Mouse (Mus musculus) limb, embryonic 12.5 days (tissue): ENCODE results near the gene Nptn. TPM values are rescaled to one million over a fixed set of nuclear protein-coding genes. Genes with fewer than 3 reads are reported as not detected.

Source experiments
- ATAC-seq: fragments of 200-750 bp; cut with Nextera tagmentation; 2 replicates; pipeline ENCODE4 v1.8.0; 2017; ENCODE audit warnings: low read depth, moderate TSS enrichment; ENCODE audit not compliant: insufficient number of reproducible peaks, insufficient read depth, low FRiP score, low TSS enrichment
- H3K27ac ChIP-seq: fragments of 300-500 bp; sonication (generic); 2 replicates; pipeline ENCODE4 v1.5.1; 2016; ENCODE audit warnings: mild to moderate bottlenecking, moderate library complexity
- H3K27me3 ChIP-seq: fragments of 300-500 bp; sonication (generic); 2 replicates; pipeline ENCODE4 v1.6.1; 2016; ENCODE audit warnings: mild to moderate bottlenecking, moderate library complexity
- H3K36me3 ChIP-seq: fragments of 300-500 bp; sonication (generic); 2 replicates; pipeline ENCODE4 v1.6.1; 2016; ENCODE audit warnings: mild to moderate bottlenecking, moderate library complexity
- H3K4me1 ChIP-seq: fragments of 300-500 bp; sonication (generic); replicated peaks from 2 replicates; pipeline ENCODE4 v1.6.1; 2016
- H3K4me2 ChIP-seq: fragments of 300-500 bp; sonication (generic); 2 replicates; pipeline ENCODE4 v1.6.1; 2016; ENCODE audit warnings: mild to moderate bottlenecking, moderate library complexity
- H3K4me3 ChIP-seq: fragments of 300-500 bp; sonication (generic); replicated peaks from 2 replicates; pipeline ENCODE4 v1.5.1; 2016; ENCODE audit warnings: mild to moderate bottlenecking
- H3K9ac ChIP-seq: fragments of 300-500 bp; sonication (generic); replicated peaks from 2 replicates; pipeline ENCODE4 v1.6.1; 2016; ENCODE audit warnings: mild to moderate bottlenecking, moderate library complexity
- H3K9me3 ChIP-seq: fragments of 300-500 bp; sonication (generic); 2 replicates; pipeline ENCODE4 v1.6.1; 2016; ENCODE audit warnings: mild to moderate bottlenecking, moderate library complexity
- WGBS: fragments of 180-500 bp; shearing (Covaris S2); methylation state at CpG from one replicate; pipeline ENCODE4 v1.1.7; 2016; 5-methylcytosine and 5-hydroxymethylcytosine counted together
- polyA plus RNA-seq: library from polyadenylated mRNA; unstranded; fragments of >200 nt; fragmentation: Nextera tagmentation; extraction: Ambion mirVana; gene quantifications from 2 replicates; pipeline ENCODE4 v1.2.1, GENCODE M21; 2016

The Nptn gene
- polyA plus RNA-seq, 1 experiment from 2014 or later = 64.5 TPM

DNA sequence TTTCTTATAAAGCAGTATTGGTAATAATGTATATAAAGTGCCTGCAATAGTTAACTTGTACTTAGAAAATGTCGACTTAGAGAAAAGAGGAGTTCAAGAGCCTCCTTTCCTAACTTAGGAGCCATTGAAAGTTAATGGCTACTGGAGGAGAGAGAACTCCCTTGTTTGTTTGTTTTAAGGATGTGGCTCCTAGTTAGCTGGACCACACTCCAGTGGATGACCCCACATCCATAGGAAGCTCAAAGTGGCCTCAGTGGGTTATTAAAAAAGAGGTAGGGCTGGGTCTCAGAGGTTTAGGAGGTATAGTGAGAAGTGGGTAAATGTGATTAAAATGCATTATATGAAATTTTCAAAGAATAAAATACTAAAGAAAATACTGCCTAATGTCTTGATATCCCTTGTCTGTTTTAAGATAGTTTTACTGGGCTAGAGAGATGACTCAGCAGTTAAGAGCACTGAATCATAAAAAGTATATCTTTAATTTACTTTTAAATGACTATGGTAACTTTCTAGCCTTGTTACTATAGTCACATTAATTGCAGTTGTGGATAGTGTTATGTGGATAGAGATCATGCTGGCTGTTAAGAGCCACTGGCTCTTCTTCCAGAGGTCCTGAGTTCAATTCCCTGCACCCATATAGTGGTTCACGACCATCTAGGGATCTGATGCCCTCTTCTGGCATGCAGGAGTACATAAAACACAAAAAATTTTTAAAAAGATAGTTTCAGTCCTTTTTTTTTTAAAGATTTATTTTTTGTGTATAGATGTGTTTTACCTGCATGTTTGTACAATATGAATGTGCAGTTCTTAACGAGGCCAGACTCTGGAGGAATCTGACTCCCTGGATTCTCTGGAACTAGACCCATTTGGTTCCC lies 33.3 kb downstream of the Nptn start:
- no peak overlapping the region for H3K4me2 ChIP-seq
- 69% methylated on average over 3 of the region's 3 CpGs for WGBS
- H3K4me1 ChIP-seq = 0 out of 2 replicates have a peak, but pooled peaks cover 3% of the 10 kb centered on the region
- no peaks in the 10 kb centered on the region for H3K9me3 ChIP-seq
- H3K27me3 ChIP-seq = no peaks in the 10 kb centered on the region
- no peak overlapping the region for H3K9ac ChIP-seq
- no peaks in the 10 kb centered on the region for H3K36me3 ChIP-seq
- no peak overlapping the region for H3K27ac ChIP-seq
- H3K4me3 ChIP-seq = no peak overlapping the region
- ATAC-seq = no peak

DNA sequence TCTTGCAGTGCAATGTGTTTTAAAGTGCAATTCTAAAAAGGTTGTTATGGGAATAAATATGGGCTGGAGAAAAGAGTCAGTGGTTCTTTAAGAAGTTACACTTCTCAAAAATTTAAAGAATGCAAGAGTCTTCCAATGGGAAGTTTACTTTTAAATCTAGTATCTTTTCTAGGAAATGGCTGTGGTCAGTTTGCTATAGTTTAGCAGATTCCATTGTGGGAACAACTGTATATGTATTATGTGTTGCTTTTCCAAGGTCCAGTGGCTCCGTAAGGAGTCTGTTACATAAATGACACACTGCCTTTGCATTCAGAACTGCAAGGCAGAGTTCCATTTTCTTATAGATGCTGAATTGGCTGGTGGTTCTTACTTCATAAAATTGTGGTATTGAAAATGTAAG lies 41.0 kb downstream of the Nptn start:
- Histone ChIP-seq H3K27me3 (no peaks in the 10 kb centered on the region), H3K9me3 (no peaks in the 10 kb centered on the region), H3K9ac (no peak overlapping the region), H3K4me2 (no peak overlapping the region), H3K27ac (no peak overlapping the region), H3K4me3 (no peak overlapping the region), H3K36me3 (peaks cover 11% of the 10 kb centered on the region), H3K4me1 (no peaks in the 10 kb centered on the region)
- 93% methylated on average over 1 of the region's 1 CpGs for WGBS
- no peak for ATAC-seq

DNA sequence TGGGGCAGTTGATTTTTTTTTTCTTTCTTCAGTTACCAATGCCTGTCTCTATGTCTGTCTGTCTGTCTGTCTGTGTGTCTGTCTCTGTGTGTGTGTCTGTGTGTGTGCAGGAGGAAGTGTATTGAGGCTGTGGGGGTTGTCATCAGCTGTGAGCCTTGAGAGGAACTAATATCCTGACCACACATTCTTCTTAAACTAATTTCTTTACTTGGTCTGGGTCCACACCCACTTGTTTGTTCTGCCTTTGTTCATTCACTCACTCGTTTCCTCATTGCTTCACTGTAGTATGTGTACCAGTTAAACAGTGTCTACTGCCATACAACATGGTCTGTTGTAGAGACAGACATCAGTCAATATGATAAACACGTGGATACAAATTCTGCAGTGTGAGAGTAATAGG lies 45.2 kb downstream of the Nptn start:
- no peak for ATAC-seq
- H3K36me3 ChIP-seq = peaks cover 19% of the 10 kb centered on the region
- H3K27ac ChIP-seq = no peak overlapping the region
- no peaks in the 10 kb centered on the region for H3K9me3 ChIP-seq
- no peak overlapping the region for H3K9ac ChIP-seq
- no peaks in the 10 kb centered on the region for H3K27me3 ChIP-seq
- WGBS = 88% methylated on average over 2 of the region's 2 CpGs
- H3K4me1 ChIP-seq = peaks cover 3% of the 10 kb centered on the region; the same call in 1 of the 2 replicates
- no peak overlapping the region for H3K4me2 ChIP-seq
- H3K4me3 ChIP-seq = no peak overlapping the region

DNA sequence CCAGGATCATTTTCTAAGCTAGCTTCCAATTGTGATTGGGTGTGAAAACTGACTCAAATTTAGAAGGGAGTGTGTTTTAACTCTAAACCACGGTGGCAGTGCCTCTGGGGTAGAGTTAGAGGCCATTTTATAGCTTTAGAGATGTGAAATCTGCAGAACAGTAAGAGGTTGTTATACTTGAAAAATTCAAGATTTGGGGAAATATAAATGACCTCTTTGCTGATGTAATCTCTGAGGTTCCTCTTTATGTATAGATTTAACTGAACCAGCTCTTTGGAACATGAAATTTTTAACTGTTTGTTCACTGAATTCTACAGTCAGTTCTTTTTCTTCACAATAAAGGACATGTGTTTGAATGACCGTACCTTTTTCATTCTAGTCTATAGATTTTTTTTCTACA lies 48.4 kb downstream of the Nptn start:
- Histone ChIP-seq H3K4me2 (no peak overlapping the region), H3K27me3 (no peaks in the 10 kb centered on the region), H3K9me3 (no peaks in the 10 kb centered on the region), H3K4me3 (no peak overlapping the region), H3K4me1 (peaks cover 3% of the 10 kb centered on the region; the same call in 1 of the 2 replicates), H3K27ac (no peak overlapping the region), H3K9ac (no peak overlapping the region), H3K36me3 (peaks cover 27% of the 10 kb centered on the region)
- 68% methylated on average over 2 of the region's 2 CpGs for WGBS
- no peak for ATAC-seq

DNA sequence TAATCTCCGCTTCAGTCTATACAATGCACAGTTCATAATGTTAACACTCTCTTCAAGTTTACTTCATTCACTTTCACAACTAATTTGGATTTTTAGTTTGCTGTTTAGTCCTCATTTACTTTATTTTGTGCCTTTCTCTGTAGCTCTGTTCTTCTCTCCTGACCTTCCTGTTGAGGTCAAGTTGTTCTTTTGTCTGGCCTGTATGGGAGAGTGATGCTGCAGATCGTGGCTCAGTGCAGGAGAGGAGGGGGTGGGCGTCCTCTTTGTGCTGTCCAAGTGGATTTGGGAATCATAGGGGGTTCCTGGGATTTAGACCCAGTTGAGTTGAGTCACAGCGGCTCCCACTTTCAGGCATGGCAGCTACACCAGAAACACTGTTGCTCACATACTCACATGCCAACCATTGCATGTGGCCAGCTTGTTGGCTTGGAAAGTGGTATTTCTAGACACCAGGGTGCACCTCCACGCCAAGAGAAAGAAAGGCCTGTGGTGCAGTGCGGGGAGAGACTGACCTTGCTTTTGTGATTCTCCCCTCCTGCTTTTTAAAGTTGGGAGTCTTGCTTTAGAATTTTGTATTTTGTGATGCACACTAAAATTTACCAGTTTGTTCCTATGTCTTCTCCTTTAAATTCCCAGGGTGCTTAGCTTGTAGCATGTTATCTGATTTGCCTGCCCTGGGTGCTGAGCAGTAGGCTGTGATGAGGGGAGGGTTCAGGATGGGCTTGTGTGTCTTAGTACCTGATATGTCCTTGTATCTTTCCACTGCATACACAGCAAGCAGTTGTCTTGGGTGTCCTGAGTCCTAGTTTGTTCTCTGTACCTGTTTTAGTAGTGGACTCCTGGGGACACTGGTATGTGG lies 66.6 kb downstream of the Nptn start:
- Histone ChIP-seq H3K27me3 (no peaks in the 10 kb centered on the region), H3K4me1 (no peaks in the 10 kb centered on the region; the same call in 1 of the 2 replicates), H3K27ac (no peak overlapping the region), H3K9ac (no peak overlapping the region), H3K4me3 (no peak overlapping the region), H3K36me3 (peaks cover 21% of the 10 kb centered on the region), H3K9me3 (no peaks in the 10 kb centered on the region), H3K4me2 (no peak overlapping the region)
- no peak for ATAC-seq
- 89% methylated on average over 6 of the region's 6 CpGs for WGBS

DNA sequence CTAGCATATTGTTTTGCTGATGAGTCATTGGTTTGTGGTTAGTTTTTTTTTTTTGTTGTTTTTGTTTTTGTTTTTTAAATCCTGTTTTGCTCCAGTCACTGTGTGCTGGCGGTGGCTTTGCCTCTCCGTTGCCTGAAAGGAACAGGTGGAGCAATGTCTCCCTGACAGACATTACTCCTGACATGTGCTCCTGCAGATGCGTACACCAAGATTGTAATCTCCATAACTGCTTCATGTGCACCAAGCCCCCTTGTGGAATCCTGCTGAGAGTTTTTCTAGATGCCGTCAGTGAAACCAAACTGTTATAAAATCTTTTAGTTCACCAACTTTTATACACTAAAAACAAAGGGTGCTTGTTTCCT lies 67.2 kb downstream of the Nptn start:
- Histone ChIP-seq H3K27ac (no peak overlapping the region), H3K4me1 (no peaks in the 10 kb centered on the region; the same call in 1 of the 2 replicates), H3K27me3 (no peaks in the 10 kb centered on the region), H3K4me2 (no peak overlapping the region), H3K9me3 (no peaks in the 10 kb centered on the region), H3K4me3 (no peak overlapping the region), H3K36me3 (peaks cover 16% of the 10 kb centered on the region), H3K9ac (no peak overlapping the region)
- WGBS = 80% methylated on average over 4 of the region's 4 CpGs
- no peak for ATAC-seq

DNA sequence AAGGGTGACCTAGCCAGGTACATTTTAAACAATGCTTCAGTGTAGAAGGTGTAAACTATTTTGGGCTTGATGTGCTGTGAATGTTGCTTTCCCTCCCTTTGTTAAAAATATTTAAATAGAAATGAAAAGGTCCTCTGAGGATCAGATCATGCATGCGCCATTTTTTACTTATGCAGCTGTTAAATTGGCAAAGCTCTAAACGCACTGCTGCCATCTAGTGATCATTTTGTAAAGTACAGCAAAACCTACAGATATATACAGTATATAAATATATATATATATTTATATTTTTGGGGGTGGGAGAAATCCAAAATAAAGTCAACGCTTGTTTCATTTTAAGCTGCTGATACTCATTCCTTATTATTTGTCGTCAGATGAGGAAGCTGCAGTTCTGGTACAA lies 70.0 kb downstream of the Nptn start:
- no peaks in the 10 kb centered on the region for H3K9me3 ChIP-seq
- H3K9ac ChIP-seq = no peak overlapping the region
- no peak for ATAC-seq
- no peak overlapping the region for H3K4me3 ChIP-seq
- peaks cover 2% of the 10 kb centered on the region for H3K36me3 ChIP-seq
- H3K4me2 ChIP-seq = no peak overlapping the region
- WGBS = 58% methylated on average over 4 of the region's 4 CpGs
- no peak overlapping the region for H3K27ac ChIP-seq
- no peaks in the 10 kb centered on the region for H3K27me3 ChIP-seq
- H3K4me1 ChIP-seq = no peaks in the 10 kb centered on the region; the same call in 1 of the 2 replicates

DNA sequence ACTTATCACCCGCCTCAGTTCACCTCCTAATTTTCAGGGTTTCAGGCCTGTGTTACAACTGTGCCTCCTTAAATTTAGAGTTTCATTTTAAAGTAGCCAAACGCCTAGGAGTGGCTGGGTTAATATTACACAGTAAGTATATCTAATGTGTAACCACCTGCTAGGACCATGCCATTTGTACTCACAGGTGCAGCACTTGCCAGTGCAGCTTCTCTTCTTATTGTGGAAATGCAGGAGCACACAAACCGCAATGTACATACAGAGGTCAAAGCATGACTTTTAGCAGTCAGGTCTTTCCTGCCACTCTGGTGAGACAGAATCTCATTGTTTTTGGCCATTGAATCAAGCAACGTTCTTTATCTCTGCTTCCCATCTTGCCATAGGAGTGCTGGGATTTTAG lies 72.5 kb downstream of the Nptn start:
- H3K36me3 ChIP-seq = peaks cover 24% of the 10 kb centered on the region; the same call in 1 of the 2 replicates
- H3K27ac ChIP-seq = no peak overlapping the region
- H3K9me3 ChIP-seq = no peaks in the 10 kb centered on the region
- no peak for ATAC-seq
- no peaks in the 10 kb centered on the region for H3K27me3 ChIP-seq
- H3K9ac ChIP-seq = no peak overlapping the region
- no peaks in the 10 kb centered on the region for H3K4me1 ChIP-seq
- no peak overlapping the region for H3K4me2 ChIP-seq
- H3K4me3 ChIP-seq = no peak overlapping the region
- 83% methylated on average over 4 of the region's 4 CpGs for WGBS

DNA sequence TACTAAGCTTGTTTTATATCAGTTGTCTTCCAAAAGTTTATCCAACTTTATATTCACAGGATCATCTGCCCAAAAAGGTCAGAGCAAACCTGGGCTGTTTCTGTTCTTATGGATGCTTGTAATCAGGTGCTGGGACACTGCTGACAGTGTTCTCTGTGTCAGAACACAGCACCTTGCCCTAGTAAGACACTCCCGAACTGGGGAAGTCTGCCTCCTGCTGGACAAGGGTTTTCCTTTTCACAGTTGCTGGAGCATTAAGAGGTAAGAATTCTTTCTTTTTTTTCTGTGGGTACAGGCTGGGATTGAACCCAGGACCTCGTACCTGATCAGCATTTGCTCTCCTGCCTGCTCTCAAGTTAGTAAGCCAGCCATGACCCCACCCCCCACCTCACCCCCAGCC lies 74.4 kb downstream of the Nptn start:
- Histone ChIP-seq H3K27ac (no peak overlapping the region), H3K9me3 (no peaks in the 10 kb centered on the region), H3K4me1 (no peaks in the 10 kb centered on the region), H3K9ac (no peak overlapping the region), H3K4me3 (no peak overlapping the region), H3K36me3 (peaks cover 28% of the 10 kb centered on the region), H3K27me3 (no peaks in the 10 kb centered on the region), H3K4me2 (no peak overlapping the region)
- 56% methylated on average over 2 of the region's 2 CpGs for WGBS
- ATAC-seq = no peak

DNA sequence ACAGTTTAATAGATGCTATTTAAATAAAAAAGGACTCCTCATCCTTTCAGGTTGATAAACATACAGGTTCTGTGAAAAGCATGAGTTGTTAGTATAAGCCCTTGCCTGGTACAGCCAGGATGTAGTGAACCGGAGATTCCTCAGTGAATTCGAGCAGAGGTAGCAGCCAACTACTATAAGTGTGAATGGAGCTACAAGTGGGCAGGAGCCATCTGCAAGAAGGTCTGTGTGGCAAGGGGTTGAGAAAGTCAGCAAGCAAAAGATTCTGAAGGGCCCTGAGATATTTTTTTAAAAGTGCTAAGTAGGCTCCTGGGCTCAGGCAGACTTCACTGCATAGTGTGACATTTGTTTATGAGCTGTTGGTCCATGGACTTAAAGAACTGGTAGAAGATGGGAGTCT lies 74.8 kb downstream of the Nptn start:
- no peak for ATAC-seq
- H3K4me3 ChIP-seq = no peak overlapping the region
- peaks cover 30% of the 10 kb centered on the region for H3K36me3 ChIP-seq
- no peak overlapping the region for H3K9ac ChIP-seq
- no peaks in the 10 kb centered on the region for H3K27me3 ChIP-seq
- whole genome bisulfite sequencing = 91% methylated on average over 2 of the region's 2 CpGs
- no peaks in the 10 kb centered on the region for H3K4me1 ChIP-seq
- no peaks in the 10 kb centered on the region for H3K9me3 ChIP-seq
- H3K27ac ChIP-seq = no peak overlapping the region
- no peak overlapping the region for H3K4me2 ChIP-seq

DNA sequence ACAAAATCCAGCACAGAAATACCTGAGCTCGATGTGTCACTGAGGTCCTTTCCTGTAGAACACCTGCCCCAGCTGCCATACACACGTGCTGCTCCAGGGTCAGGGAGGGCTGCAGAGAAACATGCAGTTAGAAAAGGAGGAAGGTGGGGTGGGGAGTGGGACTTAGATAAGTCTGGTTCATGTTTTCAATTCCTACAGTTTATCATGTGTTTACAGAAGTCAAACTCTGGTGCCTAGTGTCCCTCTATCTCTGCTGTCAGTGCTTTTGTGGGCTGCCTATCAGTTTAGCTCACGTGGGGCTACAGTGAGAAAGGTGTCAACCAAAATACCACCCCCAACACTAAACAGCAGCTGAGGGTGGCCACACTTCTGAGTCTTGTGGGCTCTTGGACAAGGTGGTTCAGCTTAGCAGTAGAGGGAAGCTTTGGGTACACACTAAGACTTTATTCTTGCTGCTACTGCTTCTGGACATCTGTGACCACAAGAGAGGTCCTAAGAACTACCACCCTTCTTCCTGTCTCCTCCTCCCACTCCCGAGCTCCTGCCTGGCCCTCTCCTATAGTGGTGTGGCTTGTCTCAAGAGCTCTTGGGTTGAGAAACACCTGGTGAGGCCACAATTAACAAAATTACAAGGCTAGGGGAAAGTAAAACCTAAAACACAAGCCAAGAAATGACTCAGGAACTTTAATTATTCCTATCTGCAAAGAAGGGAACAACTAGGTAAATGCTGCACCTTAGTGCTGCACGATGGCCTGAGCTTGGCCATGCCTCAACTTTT lies 75.9 kb downstream of the Nptn start:
- ATAC-seq = no peak
- Histone ChIP-seq H3K9me3 (no peaks in the 10 kb centered on the region), H3K27me3 (no peaks in the 10 kb centered on the region), H3K27ac (no peak overlapping the region), H3K36me3 (peaks cover 37% of the 10 kb centered on the region), H3K4me3 (no peak overlapping the region), H3K9ac (no peak overlapping the region), H3K4me2 (no peak overlapping the region), H3K4me1 (no peaks in the 10 kb centered on the region)
- 80% methylated on average over 5 of the region's 5 CpGs for WGBS
